Mouse (Mus musculus): ENCODE results near the gene Adamts17. TPM values are rescaled to one million over a fixed set of nuclear protein-coding genes. Genes with fewer than 3 reads are reported as not detected.

Adamts17 gene
- polyA plus RNA-seq, 1 experiment from 2014 or later, result 13.2 TPM

DNA sequence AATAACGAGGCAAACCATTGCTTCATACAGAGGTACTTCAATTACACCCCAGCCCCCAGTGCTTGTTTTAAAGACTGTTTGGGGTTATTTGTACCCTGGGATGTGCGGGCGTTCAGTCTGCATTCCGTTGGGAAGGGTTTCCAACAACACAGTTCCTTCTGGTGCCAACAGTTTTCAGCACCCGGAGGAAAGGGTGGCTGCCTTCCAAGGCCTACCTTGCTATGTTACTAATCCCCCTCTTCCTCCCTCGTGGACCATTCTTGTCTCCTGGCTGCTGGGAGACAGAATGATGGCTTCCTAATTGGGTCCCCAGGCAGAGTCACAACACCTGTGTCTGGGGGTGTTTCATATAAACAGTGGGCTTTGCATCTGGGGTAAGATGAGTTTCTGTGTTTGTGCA lies 94.5 kb downstream of the Adamts17 start:
- WGBS, result 65% methylated on average over 6 of the region's 6 CpGs
- Histone ChIP-seq H3K4me3 (no peak overlapping the region), H3K27me3 (no peaks in the 10 kb centered on the region), H3K9ac (no peak overlapping the region), H3K4me1 (peaks cover 33% of the 10 kb centered on the region), H3K36me3 (no peaks in the 10 kb centered on the region), H3K27ac (no peak overlapping the region; the same call in 1 of the 2 replicates), H3K9me3 (no peaks in the 10 kb centered on the region), H3K4me2 (no peak overlapping the region)
- no peak for ATAC-seq (ENCODE audit: insufficient number of reproducible peaks, insufficient read depth, low FRiP score, low TSS enrichment, low read depth)

- no peaks in the 10 kb centered on the region for H3K27me3 ChIP-seq
- no peak overlapping the region for H3K27ac ChIP-seq
- no peak overlapping the region for H3K4me3 ChIP-seq
- no peak overlapping the region for H3K9ac ChIP-seq
- H3K36me3 ChIP-seq, result no peaks in the 10 kb centered on the region
- no peak overlapping the region for H3K4me2 ChIP-seq
- H3K4me1 ChIP-seq, result peaks cover 34% of the 10 kb centered on the region
- 88% methylated on average over 6 of the region's 6 CpGs for WGBS
- no peaks in the 10 kb centered on the region for H3K9me3 ChIP-seq
- ATAC-seq (ENCODE audit: insufficient number of reproducible peaks, insufficient read depth, low FRiP score, low TSS enrichment, low read depth), result no peak
These were observed 95.5 kb downstream of the Adamts17 start for GRCm38 (mm10) chr7:66935041-66935440.

DNA sequence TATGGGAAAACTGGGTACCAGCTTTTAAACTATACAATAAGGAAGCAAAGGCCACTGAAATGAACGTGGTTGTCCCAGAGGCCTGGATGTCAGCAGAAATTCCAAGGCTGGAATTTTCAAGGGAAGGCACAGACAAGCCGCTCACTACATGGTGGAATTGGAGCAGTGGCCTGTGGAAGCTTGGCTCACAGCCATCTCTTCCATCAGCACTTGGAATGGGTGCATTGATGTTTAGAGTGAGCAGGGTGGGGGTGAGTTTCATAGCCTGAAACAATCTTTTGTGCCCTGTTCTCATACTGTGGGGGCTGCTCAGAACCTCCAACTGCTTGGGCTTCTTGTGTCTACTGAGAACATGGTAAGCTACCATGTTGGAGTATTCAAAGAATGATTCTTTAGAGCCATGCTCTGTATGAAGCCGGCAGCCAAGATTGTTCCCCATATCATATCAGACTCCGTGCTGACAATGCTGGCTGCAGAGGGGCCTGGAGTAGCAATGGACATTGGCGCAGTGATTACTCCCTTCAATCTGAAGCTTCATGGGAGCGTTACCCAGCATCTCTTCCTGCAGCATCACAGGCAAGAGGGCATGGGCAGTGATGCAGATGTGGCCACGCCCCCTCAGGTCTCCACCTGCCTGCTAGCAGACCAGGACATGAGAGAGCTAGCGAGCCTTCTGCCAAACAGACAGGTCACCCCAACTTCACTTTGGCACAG lies 96.7 kb downstream of the Adamts17 start:
- ATAC-seq (ENCODE audit: insufficient number of reproducible peaks, insufficient read depth, low FRiP score, low TSS enrichment, low read depth), result 0 out of 2 replicates have a peak, but pooled peaks have one; percentile 11
- Histone ChIP-seq H3K36me3 (no peaks in the 10 kb centered on the region), H3K4me2 (no peak overlapping the region), H3K9me3 (no peaks in the 10 kb centered on the region), H3K4me3 (no peak overlapping the region), H3K27ac (no peak overlapping the region), H3K27me3 (no peaks in the 10 kb centered on the region), H3K4me1 (peaks cover 34% of the 10 kb centered on the region), H3K9ac (no peak overlapping the region)
- 72% methylated on average over 8 of the region's 8 CpGs for WGBS

DNA sequence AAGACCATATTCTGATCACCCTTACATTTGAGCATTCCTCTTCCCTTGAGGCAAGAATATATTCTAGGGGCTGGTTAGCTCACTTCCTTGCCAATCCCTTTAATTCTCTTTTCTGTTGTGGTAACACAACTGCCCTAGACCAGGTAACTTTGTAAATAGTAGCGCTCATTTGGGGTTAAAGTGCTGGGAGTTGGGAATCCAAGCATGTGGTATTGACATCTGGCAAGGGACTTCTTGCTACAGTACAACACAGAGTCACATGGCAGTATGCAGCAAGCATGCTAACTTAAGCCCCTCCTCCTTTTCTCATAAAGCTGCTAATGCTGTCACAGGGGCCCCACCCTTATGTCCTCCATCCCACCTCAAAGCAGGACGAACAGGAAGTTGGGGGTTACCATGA lies 97.4 kb downstream of the Adamts17 start:
- Histone ChIP-seq H3K9me3 (no peaks in the 10 kb centered on the region), H3K4me2 (no peak overlapping the region), H3K27ac (no peak overlapping the region), H3K27me3 (no peaks in the 10 kb centered on the region), H3K4me3 (no peak overlapping the region), H3K36me3 (no peaks in the 10 kb centered on the region), H3K9ac (no peak overlapping the region), H3K4me1 (peaks cover 34% of the 10 kb centered on the region)
- WGBS, result 73% methylated on average over 2 of the region's 2 CpGs
- no peak for ATAC-seq (ENCODE audit: insufficient number of reproducible peaks, insufficient read depth, low FRiP score, low TSS enrichment, low read depth)

GRCm38 (mm10) chr7:66938988-66939783 lies 99.7 kb downstream of the Adamts17 start:
- 0 out of 2 replicates have a peak, but pooled peaks have one; percentile 16 for ATAC-seq (ENCODE audit: insufficient number of reproducible peaks, insufficient read depth, low FRiP score, low TSS enrichment, low read depth)
- Histone ChIP-seq H3K9ac (no peak overlapping the region), H3K27ac (peak overlapping the region; percentile 60), H3K27me3 (no peaks in the 10 kb centered on the region), H3K9me3 (no peaks in the 10 kb centered on the region), H3K4me2 (no peak overlapping the region), H3K4me3 (no peak overlapping the region), H3K36me3 (no peaks in the 10 kb centered on the region), H3K4me1 (peaks cover 31% of the 10 kb centered on the region)
- WGBS, result 48% methylated on average over 13 of the region's 13 CpGs

GRCm38 (mm10) chr7:66940761-66941160 lies 101.2 kb downstream of the Adamts17 start:
- WGBS, result 67% methylated on average over 4 of the region's 4 CpGs
- Histone ChIP-seq H3K36me3 (no peaks in the 10 kb centered on the region), H3K4me2 (no peak overlapping the region), H3K4me3 (no peak overlapping the region), H3K27ac (no peak overlapping the region), H3K9ac (no peak overlapping the region), H3K9me3 (no peaks in the 10 kb centered on the region), H3K27me3 (no peaks in the 10 kb centered on the region), H3K4me1 (peaks cover 24% of the 10 kb centered on the region)
- ATAC-seq (ENCODE audit: insufficient number of reproducible peaks, insufficient read depth, low FRiP score, low TSS enrichment, low read depth), result no peak

GRCm38 (mm10) chr7:66949006-66949405 lies 109.5 kb downstream of the Adamts17 start:
- H3K36me3 ChIP-seq, result no peaks in the 10 kb centered on the region; the same call in 1 of the 2 replicates
- H3K27ac ChIP-seq, result no peak overlapping the region
- ATAC-seq (ENCODE audit: insufficient number of reproducible peaks, insufficient read depth, low FRiP score, low TSS enrichment, low read depth), result no peak

GRCm38 (mm10) chr7:66952921-66953320 lies 113.4 kb downstream of the Adamts17 start:
- Histone ChIP-seq H3K27ac (no peak overlapping the region), H3K9me3 (no peaks in the 10 kb centered on the region), H3K4me1 (peaks cover 30% of the 10 kb centered on the region), H3K27me3 (no peaks in the 10 kb centered on the region), H3K4me2 (no peak overlapping the region), H3K9ac (no peak overlapping the region), H3K36me3 (no peaks in the 10 kb centered on the region; the same call in 1 of the 2 replicates), H3K4me3 (no peak overlapping the region)
- 91% methylated on average over 3 of the region's 3 CpGs for WGBS
- ATAC-seq (ENCODE audit: insufficient number of reproducible peaks, insufficient read depth, low FRiP score, low TSS enrichment, low read depth), result no peak

More at GRCm38 (mm10) chr7:66949006-66949405, 109.5 kb downstream of the Adamts17 start:
- no peak overlapping the region for H3K4me3 ChIP-seq
- H3K4me2 ChIP-seq, result no peak overlapping the region
- no peaks in the 10 kb centered on the region for H3K27me3 ChIP-seq
- H3K9me3 ChIP-seq, result no peaks in the 10 kb centered on the region
- 0 out of 2 replicates have a peak, but pooled peaks cover 5% of the 10 kb centered on the region for H3K4me1 ChIP-seq
- WGBS, result 96% methylated on average over 3 of the region's 3 CpGs
- H3K9ac ChIP-seq, result no peak overlapping the region

GRCm38 (mm10) chr7:66954073-66954472 lies 114.5 kb downstream of the Adamts17 start:
- Histone ChIP-seq H3K27me3 (no peaks in the 10 kb centered on the region), H3K9me3 (no peaks in the 10 kb centered on the region), H3K4me1 (peaks cover 30% of the 10 kb centered on the region), H3K27ac (no peak overlapping the region), H3K4me2 (no peak overlapping the region), H3K36me3 (no peaks in the 10 kb centered on the region; the same call in 1 of the 2 replicates), H3K9ac (no peak overlapping the region), H3K4me3 (no peak overlapping the region)
- 71% methylated on average over 8 of the region's 8 CpGs for WGBS
- no peak for ATAC-seq (ENCODE audit: insufficient number of reproducible peaks, insufficient read depth, low FRiP score, low TSS enrichment, low read depth)

DNA sequence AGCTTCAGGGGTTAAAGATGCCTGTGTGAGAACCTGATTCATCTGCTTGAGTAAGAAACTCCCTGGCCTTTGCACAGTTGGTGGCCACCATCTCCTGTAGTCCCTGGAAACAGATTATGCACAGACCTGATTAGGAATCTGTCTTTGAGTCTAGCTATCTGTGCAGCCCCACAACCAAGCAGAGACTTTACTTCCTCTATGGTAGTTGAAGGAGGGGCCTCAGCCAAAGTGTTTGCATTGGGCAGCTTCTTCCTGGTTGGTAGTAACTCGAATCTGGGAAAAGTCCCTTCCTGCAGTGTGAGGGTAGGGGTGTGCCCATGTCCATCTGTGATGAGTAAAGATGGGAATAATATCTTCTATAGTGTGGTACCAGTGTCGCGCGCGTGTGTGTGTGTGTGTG lies 115.2 kb downstream of the Adamts17 start:
- Histone ChIP-seq H3K9me3 (no peaks in the 10 kb centered on the region), H3K4me2 (no peak overlapping the region), H3K27ac (peak overlapping the region; percentile 44; the same call in 1 of the 2 replicates), H3K4me3 (no peak overlapping the region), H3K4me1 (peaks cover 30% of the 10 kb centered on the region), H3K27me3 (no peaks in the 10 kb centered on the region), H3K9ac (no peak overlapping the region), H3K36me3 (no peaks in the 10 kb centered on the region; the same call in 1 of the 2 replicates)
- 77% methylated on average over 5 of the region's 5 CpGs for WGBS
- ATAC-seq (ENCODE audit: insufficient number of reproducible peaks, insufficient read depth, low FRiP score, low TSS enrichment, low read depth), result no peak

DNA sequence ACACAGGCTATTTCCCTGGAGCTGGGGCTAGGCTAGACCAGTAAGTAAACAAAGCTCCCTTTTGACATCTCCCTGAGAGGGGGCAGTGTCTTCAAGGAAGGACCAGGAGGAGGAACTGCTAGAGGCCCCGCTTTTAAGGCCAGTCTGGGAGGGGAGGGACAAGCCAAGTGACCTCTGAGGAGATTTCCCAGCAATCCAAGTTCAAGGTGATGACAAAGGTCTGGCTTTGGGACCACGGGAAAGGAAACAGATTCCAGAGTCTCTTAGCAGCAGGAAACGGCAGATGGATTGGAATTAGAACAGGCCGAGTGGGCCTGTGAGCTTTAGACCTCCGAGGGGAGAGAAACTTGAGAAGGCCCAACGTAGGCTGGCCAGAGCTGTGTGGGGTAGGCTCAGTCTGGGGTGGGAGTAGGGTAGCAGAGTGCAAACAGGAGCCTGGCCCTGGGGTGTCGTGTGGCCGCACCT lies 116.0 kb downstream of the Adamts17 start:
- no peak overlapping the region for H3K9ac ChIP-seq
- no peaks in the 10 kb centered on the region; the same call in 1 of the 2 replicates for H3K36me3 ChIP-seq
- no peaks in the 10 kb centered on the region for H3K27me3 ChIP-seq
- peak overlapping the region; percentile 69 for H3K27ac ChIP-seq
- no peak overlapping the region for H3K4me3 ChIP-seq
- ATAC-seq (ENCODE audit: insufficient number of reproducible peaks, insufficient read depth, low FRiP score, low TSS enrichment, low read depth), result no peak
- WGBS, result 11% methylated on average over 8 of the region's 8 CpGs
- H3K4me1 ChIP-seq, result peaks cover 30% of the 10 kb centered on the region
- H3K9me3 ChIP-seq, result no peaks in the 10 kb centered on the region
- no peak overlapping the region for H3K4me2 ChIP-seq
